ENCODE assay signal across 21 mouse cellular contexts in the genomic region with DNA sequence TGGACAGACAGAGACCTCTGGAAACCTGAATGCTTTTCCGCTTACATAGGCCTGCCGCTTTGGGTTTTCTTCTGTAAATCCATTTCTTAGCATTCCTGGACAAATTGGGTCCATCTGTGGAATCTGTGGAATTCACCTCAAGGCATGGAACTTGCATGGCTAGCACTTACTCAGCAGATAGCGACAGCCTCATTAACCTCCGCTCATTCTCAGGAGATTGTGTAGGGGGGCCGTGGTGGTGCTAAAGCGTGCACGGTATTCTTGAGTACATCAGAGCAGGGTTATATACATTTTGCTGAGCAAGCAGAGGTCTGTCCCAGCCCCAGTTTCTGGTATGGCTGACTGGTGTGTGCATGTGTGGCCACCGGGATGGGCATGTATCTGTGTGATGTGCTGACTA. TPM values are rescaled to one million over a fixed set of nuclear protein-coding genes. Genes with fewer than 3 reads are reported as not detected.
DNase-seq lines count a peak whose midpoint lies in the region; ATAC-seq and TF ChIP-seq lines count a peak whose summit lies in the region.
"Had no signal": no experiment of that assay in that cellular context is flagged by ENCODE, and none has a peak within 500 bp of the region (broad histone marks: within the 10 kb centered on the region; RNA-seq: fewer than 3 reads in every experiment).

No protein-coding gene starts in this region.

- DNase-seq in kidney, postnatal 10 days = no peak
- peak; percentile 40 for DNase-seq in R1 (ENCODE audit: low read depth, low spot score)
- peak; percentile 83 for DNase-seq in embryonic facial prominence, embryonic 11.5 days (ENCODE audit: low spot score)
- DNase-seq in limb, embryonic 14.5 days (ENCODE audit: low spot score) = peak; percentile 64
- DNase-seq in midbrain, embryonic 11.5 days (ENCODE audit: low spot score, missing footprints) = no peak
- no peak for DNase-seq in forebrain, postnatal 0 days
- DNase-seq in adrenal gland, adult 2 months = no peak
- DNase-seq: cerebellum, adult 18-20 months; heart, adult 18-20 months; heart, postnatal 10 days; kidney, postnatal 36 days; left cerebral cortex, postnatal 4 days; lung, adult 18-20 months; right cerebral cortex, adult 18-20 months; thymus, postnatal 25 days had no signal

- H3K9ac ChIP-seq in kidney, embryonic 15.5 days = no peak overlapping the region
- no peak overlapping the region for H3K9ac ChIP-seq in embryonic facial prominence, embryonic 11.5 days (replicated peaks; ENCODE audit: low read length)
- no peak overlapping the region for H3K9ac ChIP-seq in limb, embryonic 14.5 days (ENCODE audit: low read depth, low read length, severe bottlenecking)
- no peak overlapping the region for H3K9ac ChIP-seq in midbrain, embryonic 11.5 days (ENCODE audit: low read length)
- H3K9ac ChIP-seq in forebrain, postnatal 0 days = no peak overlapping the region
- H3K9ac ChIP-seq: intestine, embryonic 15.5 days; midbrain, embryonic 15.5 days had no signal

- 0 out of 2 replicates have a peak, but pooled peaks have one; percentile 29 for ATAC-seq in kidney, embryonic 15.5 days (replicated peaks; ENCODE audit: low FRiP score)
- no peak; the same call in 1 of the 2 replicates for ATAC-seq in embryonic facial prominence, embryonic 11.5 days (replicated peaks; ENCODE audit: insufficient number of reproducible peaks, low FRiP score, low TSS enrichment, low read depth)
- peak; percentile 60 for ATAC-seq in limb, embryonic 14.5 days (ENCODE audit: low FRiP score, low read depth)
- no peak for ATAC-seq in midbrain, embryonic 11.5 days (ENCODE audit: low FRiP score)
- ATAC-seq in forebrain, postnatal 0 days = no peak
- ATAC-seq: CD4-positive, CD25-positive, alpha-beta regulatory T cell, adult 4 months; intestine, embryonic 15.5 days; midbrain, embryonic 15.5 days had no signal

- no peak overlapping the region for H3K4me2 ChIP-seq in kidney, embryonic 15.5 days
- no peak overlapping the region for H3K4me2 ChIP-seq in embryonic facial prominence, embryonic 11.5 days (ENCODE audit: low read depth, low read length)
- no peak overlapping the region for H3K4me2 ChIP-seq in limb, embryonic 14.5 days (replicated peaks; ENCODE audit: low read depth, low read length, severe bottlenecking)
- no peak overlapping the region for H3K4me2 ChIP-seq in midbrain, embryonic 11.5 days
- H3K4me2 ChIP-seq in forebrain, postnatal 0 days (ENCODE audit: low read depth) = no peak overlapping the region
- H3K4me2 ChIP-seq: intestine, embryonic 15.5 days; midbrain, embryonic 15.5 days had no signal

- H3K4me3 ChIP-seq in kidney, embryonic 15.5 days (replicated peaks) = no peak overlapping the region
- no peak overlapping the region for H3K4me3 ChIP-seq in embryonic facial prominence, embryonic 11.5 days (ENCODE audit: low read depth, low read length)
- H3K4me3 ChIP-seq in limb, embryonic 14.5 days (replicated peaks; ENCODE audit: low read length) = no peak overlapping the region
- H3K4me3 ChIP-seq in midbrain, embryonic 11.5 days (ENCODE audit: low read depth, low read length) = no peak overlapping the region
- no peak overlapping the region for H3K4me3 ChIP-seq in forebrain, postnatal 0 days (ENCODE audit: low read depth, low read length)
- H3K4me3 ChIP-seq: forebrain, embryonic 10.5 days; intestine, embryonic 15.5 days; midbrain, embryonic 15.5 days had no signal

- no peaks in the 10 kb centered on the region for H3K36me3 ChIP-seq in kidney, embryonic 15.5 days
- no peaks in the 10 kb centered on the region for H3K36me3 ChIP-seq in embryonic facial prominence, embryonic 11.5 days (replicated peaks; ENCODE audit: control insufficient read depth, insufficient read depth, low read depth, low read length)
- no peaks in the 10 kb centered on the region for H3K36me3 ChIP-seq in limb, embryonic 14.5 days (ENCODE audit: control insufficient read depth, insufficient read depth, low read length)
- H3K36me3 ChIP-seq in midbrain, embryonic 11.5 days (ENCODE audit: control insufficient read depth, insufficient read depth, low read length) = no peaks in the 10 kb centered on the region
- no peaks in the 10 kb centered on the region for H3K36me3 ChIP-seq in forebrain, postnatal 0 days (ENCODE audit: insufficient read depth)
- H3K36me3 ChIP-seq: forebrain, embryonic 10.5 days; intestine, embryonic 15.5 days; midbrain, embryonic 15.5 days had no signal

- no peaks in the 10 kb centered on the region; the same call in 1 of the 2 replicates for H3K9me3 ChIP-seq in kidney, embryonic 15.5 days (replicated peaks)
- H3K9me3 ChIP-seq in embryonic facial prominence, embryonic 11.5 days (replicated peaks; ENCODE audit: control insufficient read depth, low read length) = no peaks in the 10 kb centered on the region
- H3K9me3 ChIP-seq in limb, embryonic 14.5 days (ENCODE audit: control insufficient read depth, low read length) = peaks cover 9% of the 10 kb centered on the region; the same call in 1 of the 2 replicates
- no peaks in the 10 kb centered on the region for H3K9me3 ChIP-seq in midbrain, embryonic 11.5 days (ENCODE audit: control insufficient read depth, low read length)
- H3K9me3 ChIP-seq in forebrain, postnatal 0 days (ENCODE audit: low read length) = 0 out of 2 replicates have a peak, but pooled peaks cover 6% of the 10 kb centered on the region
- H3K9me3 ChIP-seq: intestine, embryonic 15.5 days; midbrain, embryonic 15.5 days had no signal

- 53% methylated on average over 8 of the region's 8 CpGs for WGBS in kidney, embryonic 15.5 days
- WGBS in embryonic facial prominence, embryonic 11.5 days = 29% methylated on average over 8 of the region's 8 CpGs
- WGBS in limb, embryonic 14.5 days = 31% methylated on average over 8 of the region's 8 CpGs
- 80% methylated on average over 8 of the region's 8 CpGs for WGBS in midbrain, embryonic 11.5 days
- WGBS in forebrain, postnatal 0 days = 85% methylated on average over 8 of the region's 8 CpGs

- TF ChIP-seq CTCF in forebrain, postnatal 0 days (IDR thresholded peaks at IDR 0.05; ENCODE audit: low read depth) = no peak

- H3K27me3 ChIP-seq in kidney, embryonic 15.5 days = no peaks in the 10 kb centered on the region
- no peaks in the 10 kb centered on the region for H3K27me3 ChIP-seq in embryonic facial prominence, embryonic 11.5 days (ENCODE audit: control insufficient read depth, insufficient read depth, low read length)
- H3K27me3 ChIP-seq in limb, embryonic 14.5 days (ENCODE audit: control insufficient read depth, insufficient read depth, low read length) = no peaks in the 10 kb centered on the region
- H3K27me3 ChIP-seq in midbrain, embryonic 11.5 days (ENCODE audit: control insufficient read depth, insufficient read depth, low read length) = no peaks in the 10 kb centered on the region
- no peaks in the 10 kb centered on the region for H3K27me3 ChIP-seq in forebrain, postnatal 0 days (ENCODE audit: insufficient read depth, low read length)
- H3K27me3 ChIP-seq: intestine, embryonic 15.5 days; midbrain, embryonic 15.5 days had no signal

- peaks cover 6% of the 10 kb centered on the region; the same call in 1 of the 2 replicates for H3K4me1 ChIP-seq in kidney, embryonic 15.5 days
- H3K4me1 ChIP-seq in embryonic facial prominence, embryonic 11.5 days (ENCODE audit: control insufficient read depth, insufficient read depth, low read length) = no peaks in the 10 kb centered on the region
- H3K4me1 ChIP-seq in limb, embryonic 14.5 days (ENCODE audit: control insufficient read depth, insufficient read depth, low read length) = 0 out of 2 replicates have a peak, but pooled peaks cover 3% of the 10 kb centered on the region
- no peaks in the 10 kb centered on the region for H3K4me1 ChIP-seq in midbrain, embryonic 11.5 days (ENCODE audit: control insufficient read depth, insufficient read depth, low read length)
- no peaks in the 10 kb centered on the region for H3K4me1 ChIP-seq in forebrain, postnatal 0 days (ENCODE audit: insufficient read depth)
- H3K4me1 ChIP-seq: forebrain, embryonic 10.5 days; intestine, embryonic 15.5 days; midbrain, embryonic 15.5 days had no signal

- H3K27ac ChIP-seq in kidney, embryonic 15.5 days = peak overlapping the region; percentile 6; the same call in 1 of the 2 replicates
- H3K27ac ChIP-seq in embryonic facial prominence, embryonic 11.5 days (replicated peaks; ENCODE audit: low read depth, low read length) = no peak overlapping the region
- H3K27ac ChIP-seq in limb, embryonic 14.5 days (replicated peaks; ENCODE audit: low read depth, low read length) = no peak overlapping the region
- H3K27ac ChIP-seq in midbrain, embryonic 11.5 days (ENCODE audit: low read depth, low read length) = no peak overlapping the region
- H3K27ac ChIP-seq in forebrain, postnatal 0 days (ENCODE audit: low read depth, low read length) = no peak overlapping the region
- H3K27ac ChIP-seq: forebrain, embryonic 10.5 days; intestine, embryonic 15.5 days; midbrain, embryonic 15.5 days; stomach, postnatal 0 days had no signal

- no peak for TF ChIP-seq POLR2A in limb, embryonic 14.5 days (IDR thresholded peaks at IDR 0.05; ENCODE audit: borderline replicate concordance, extremely low read depth, insufficient read depth, insufficient read length)

RNA-seq across cellular contexts. Expression of a gene that starts 7.4 kb away (rescaled TPM):
- 26.4 and 31.9 TPM in 2 replicates for polyA plus RNA-seq in kidney, embryonic 15.5 days (2015; fragmentation: Nextera tagmentation; extraction: Ambion mirVana)
- 13.3 and 15.6 TPM in 2 replicates for polyA plus RNA-seq in embryonic facial prominence, embryonic 11.5 days (2014; fragmentation: Nextera tagmentation; extraction: Ambion mirVana)
- 36.1 and 42.7 TPM in 2 replicates for polyA plus RNA-seq in limb, embryonic 14.5 days (2012; rRNA removed)
- 26.7 and 28.3 TPM in 2 replicates for polyA plus RNA-seq in limb, embryonic 14.5 days (2014; fragmentation: Nextera tagmentation; extraction: Ambion mirVana)
- polyA plus RNA-seq in midbrain, embryonic 11.5 days (2014; fragmentation: Nextera tagmentation; extraction: Ambion mirVana) = 13.2 and 15.0 TPM in 2 replicates
- 6.3 and 8.3 TPM in 2 replicates for total RNA-seq in forebrain, postnatal 0 days (2014; rRNA removed)
- 6.7 TPM in 2 replicates for polyA plus RNA-seq in forebrain, postnatal 0 days (2015; fragmentation: Nextera tagmentation; extraction: Ambion mirVana)
- 10 to 100 TPM; 21.7 to 30.9 TPM for total RNA-seq in adrenal gland, adult 2 months (2021)
- polyA plus RNA-seq in adrenal gland, adult 2 months (2012; rRNA removed) = 72.7 and 79.6 TPM in 2 replicates

RNA-seq across cellular contexts. Expression of a gene that starts 29.7 kb away (rescaled TPM):
- 32.8 and 35.8 TPM in 2 replicates for polyA plus RNA-seq in kidney, embryonic 15.5 days (2015; fragmentation: Nextera tagmentation; extraction: Ambion mirVana)
- 22.6 and 26.1 TPM in 2 replicates for polyA plus RNA-seq in embryonic facial prominence, embryonic 11.5 days (2014; fragmentation: Nextera tagmentation; extraction: Ambion mirVana)
- polyA plus RNA-seq in limb, embryonic 14.5 days (2012; rRNA removed) = 59.0 and 66.7 TPM in 2 replicates
- polyA plus RNA-seq in limb, embryonic 14.5 days (2014; fragmentation: Nextera tagmentation; extraction: Ambion mirVana) = 34.8 and 36.0 TPM in 2 replicates
- polyA plus RNA-seq in midbrain, embryonic 11.5 days (2014; fragmentation: Nextera tagmentation; extraction: Ambion mirVana) = 24.3 and 26.6 TPM in 2 replicates
- total RNA-seq in forebrain, postnatal 0 days (2014; rRNA removed) = 39.7 and 41.1 TPM in 2 replicates
- 38.9 and 43.7 TPM in 2 replicates for polyA plus RNA-seq in forebrain, postnatal 0 days (2015; fragmentation: Nextera tagmentation; extraction: Ambion mirVana)
- 10 to 100 TPM; 32.5 to 36.2 TPM for total RNA-seq in adrenal gland, adult 2 months (2021)
- polyA plus RNA-seq in adrenal gland, adult 2 months (2012; rRNA removed) = 89.1 and 91.3 TPM in 2 replicates

RNA-seq across cellular contexts. Expression of a gene that starts 41.1 kb away (rescaled TPM):
- 5.1 and 5.8 TPM in 2 replicates for polyA plus RNA-seq in kidney, embryonic 15.5 days (2015; fragmentation: Nextera tagmentation; extraction: Ambion mirVana)
- 2.0 and 3.1 TPM in 2 replicates for polyA plus RNA-seq in embryonic facial prominence, embryonic 11.5 days (2014; fragmentation: Nextera tagmentation; extraction: Ambion mirVana)
- polyA plus RNA-seq in limb, embryonic 14.5 days (2012; rRNA removed) = 2.9 and 3.0 TPM in 2 replicates
- polyA plus RNA-seq in limb, embryonic 14.5 days (2014; fragmentation: Nextera tagmentation; extraction: Ambion mirVana) = 2.5 and 2.9 TPM in 2 replicates
- 5.4 and 5.8 TPM in 2 replicates for polyA plus RNA-seq in midbrain, embryonic 11.5 days (2014; fragmentation: Nextera tagmentation; extraction: Ambion mirVana)
- 17.2 and 21.8 TPM in 2 replicates for total RNA-seq in forebrain, postnatal 0 days (2014; rRNA removed)
- 9.8 and 10.9 TPM in 2 replicates for polyA plus RNA-seq in forebrain, postnatal 0 days (2015; fragmentation: Nextera tagmentation; extraction: Ambion mirVana)
- total RNA-seq in adrenal gland, adult 2 months (2021) = 10 to 100 TPM; 20.4 to 25.4 TPM
- 24.0 and 26.0 TPM in 2 replicates for polyA plus RNA-seq in adrenal gland, adult 2 months (2012; rRNA removed)
- polyA plus RNA-seq: CD4-positive, CD25-positive, alpha-beta regulatory T cell, adult 4 months had no signal

RNA-seq across cellular contexts. Expression of a gene that starts 59.3 kb away (rescaled TPM):
- polyA plus RNA-seq in kidney, embryonic 15.5 days (2015; fragmentation: Nextera tagmentation; extraction: Ambion mirVana) = 19.4 and 21.2 TPM in 2 replicates
- 10.7 and 13.6 TPM in 2 replicates for polyA plus RNA-seq in embryonic facial prominence, embryonic 11.5 days (2014; fragmentation: Nextera tagmentation; extraction: Ambion mirVana)
- 16.3 and 23.2 TPM in 2 replicates for polyA plus RNA-seq in limb, embryonic 14.5 days (2012; rRNA removed)
- polyA plus RNA-seq in limb, embryonic 14.5 days (2014; fragmentation: Nextera tagmentation; extraction: Ambion mirVana) = 17.0 and 17.2 TPM in 2 replicates
- 10.7 and 10.8 TPM in 2 replicates for polyA plus RNA-seq in midbrain, embryonic 11.5 days (2014; fragmentation: Nextera tagmentation; extraction: Ambion mirVana)
- 6.5 and 8.9 TPM in 2 replicates for total RNA-seq in forebrain, postnatal 0 days (2014; rRNA removed)
- 7.0 and 8.8 TPM in 2 replicates for polyA plus RNA-seq in forebrain, postnatal 0 days (2015; fragmentation: Nextera tagmentation; extraction: Ambion mirVana)
- 10 to 100 TPM; 26.0 to 28.7 TPM for total RNA-seq in adrenal gland, adult 2 months (2021)
- polyA plus RNA-seq in adrenal gland, adult 2 months (2012; rRNA removed) = 64.5 and 69.5 TPM in 2 replicates

Comparison
In these comparisons a context has a peak if more than half of its experiments do, and no peak if none do; other contexts are left out.
1. ATAC-seq: peak in kidney, embryonic 15.5 days (single experiment) and limb, embryonic 14.5 days (single experiment); none in embryonic facial prominence, embryonic 11.5 days (single experiment), midbrain, embryonic 11.5 days (single experiment) and forebrain, postnatal 0 days (single experiment).
2. DNase-seq: peak in R1 (single experiment), embryonic facial prominence, embryonic 11.5 days (single experiment) and limb, embryonic 14.5 days (single experiment); none in kidney, postnatal 10 days (single experiment), midbrain, embryonic 11.5 days (single experiment), forebrain, postnatal 0 days (single experiment) and adrenal gland, adult 2 months (single experiment).